In the genomic region with DNA sequence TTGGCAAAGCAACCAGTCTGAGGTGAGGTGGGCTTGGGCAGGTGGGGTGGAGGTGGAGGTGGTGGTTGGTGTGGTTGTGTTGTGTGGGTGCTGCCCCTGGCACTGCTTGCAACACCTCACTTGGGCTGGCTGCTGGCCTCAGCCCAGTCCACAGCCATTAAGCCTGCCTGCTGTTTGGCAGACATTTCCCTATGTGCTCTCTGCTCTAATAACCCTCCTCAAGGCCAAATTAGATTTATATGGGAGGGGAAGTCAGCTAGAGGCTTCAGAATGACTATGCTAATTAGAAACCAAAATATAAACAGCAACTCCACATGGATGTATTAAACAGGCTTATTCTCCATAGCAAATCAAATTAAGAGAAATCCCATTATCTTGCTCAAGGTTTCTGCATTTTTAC, we compare ENCODE assay signal across 16 mouse cellular contexts.
DNase-seq lines count a peak whose midpoint lies in the region; ATAC-seq lines count a peak whose summit lies in the region.
"Had no signal": no experiment of that assay in that cellular context is flagged by ENCODE, and none has a peak within 500 bp of the region (broad histone marks: within the 10 kb centered on the region; RNA-seq: fewer than 3 reads in every experiment).

No protein-coding gene starts in this region.

- H3K27ac ChIP-seq in forebrain, embryonic 14.5 days (ENCODE audit: low read depth, low read length) = no peak overlapping the region
- no peak overlapping the region for H3K27ac ChIP-seq in forebrain, embryonic 12.5 days
- no peak overlapping the region for H3K27ac ChIP-seq in limb, embryonic 15.5 days
- no peak overlapping the region for H3K27ac ChIP-seq in limb, embryonic 10.5 days
- H3K27ac ChIP-seq in neural tube, embryonic 14.5 days (ENCODE audit: low read depth, low read length) = no peak overlapping the region
- H3K27ac ChIP-seq: heart, embryonic 13.5 days; stomach, postnatal 0 days had no signal

- H3K9me3 ChIP-seq in forebrain, embryonic 14.5 days (replicated peaks; ENCODE audit: control insufficient read depth, low read length) = no peaks in the 10 kb centered on the region
- no peaks in the 10 kb centered on the region for H3K9me3 ChIP-seq in forebrain, embryonic 12.5 days
- H3K9me3 ChIP-seq in limb, embryonic 15.5 days = no peaks in the 10 kb centered on the region
- H3K9me3 ChIP-seq in limb, embryonic 10.5 days (replicated peaks) = no peaks in the 10 kb centered on the region
- no peaks in the 10 kb centered on the region for H3K9me3 ChIP-seq in neural tube, embryonic 14.5 days (ENCODE audit: control insufficient read depth, low read length)
- H3K9me3 ChIP-seq: heart, embryonic 13.5 days had no signal

- no peak overlapping the region for H3K4me3 ChIP-seq in forebrain, embryonic 14.5 days (ENCODE audit: low read depth, low read length)
- no peak overlapping the region for H3K4me3 ChIP-seq in forebrain, embryonic 12.5 days (replicated peaks)
- no peak overlapping the region for H3K4me3 ChIP-seq in limb, embryonic 15.5 days
- no peak overlapping the region for H3K4me3 ChIP-seq in limb, embryonic 10.5 days
- no peak overlapping the region for H3K4me3 ChIP-seq in neural tube, embryonic 14.5 days (ENCODE audit: low read depth, low read length)
- H3K4me3 ChIP-seq: heart, embryonic 13.5 days had no signal

- intact Hi-C loops in heart, postnatal 10 days (cut with DNase I) = no loop called here

- DNase-seq in forebrain, embryonic 14.5 days (ENCODE audit: low spot score) = peak; percentile 12
- no peak for DNase-seq in limb, embryonic 10.5 days (ENCODE audit: low spot score)
- peak; percentile 7 for DNase-seq in fat pad, adult 2 months (ENCODE audit: extremely low read depth, low read depth, low spot score)
- DNase-seq in heart, postnatal 10 days = no peak
- DNase-seq: B cell, adult 2 months; cerebellum, postnatal 25 days; gastrocnemius, postnatal 36 days; kidney, adult 8-10 months; lung, postnatal 14 days; right cerebral cortex, adult 18-20 months; thymus, postnatal 25 days had no signal

- no peak overlapping the region for H3K9ac ChIP-seq in forebrain, embryonic 14.5 days (ENCODE audit: low read length)
- no peak overlapping the region for H3K9ac ChIP-seq in forebrain, embryonic 12.5 days
- H3K9ac ChIP-seq in limb, embryonic 15.5 days = no peak overlapping the region
- H3K9ac ChIP-seq in neural tube, embryonic 14.5 days (replicated peaks; ENCODE audit: low read depth, low read length) = no peak overlapping the region
- H3K9ac ChIP-seq: heart, embryonic 13.5 days had no signal

- ATAC-seq in forebrain, embryonic 14.5 days = no peak
- no peak for ATAC-seq in forebrain, embryonic 12.5 days (ENCODE audit: low FRiP score)
- 0 out of 2 replicates have a peak, but pooled peaks have one; percentile 40 for ATAC-seq in limb, embryonic 15.5 days (ENCODE audit: insufficient number of reproducible peaks, low FRiP score, low TSS enrichment, low read depth)
- peak; percentile 90 for ATAC-seq in neural tube, embryonic 14.5 days (ENCODE audit: low read depth)

- H3K4me2 ChIP-seq in forebrain, embryonic 14.5 days (ENCODE audit: low read length) = no peak overlapping the region
- no peak overlapping the region for H3K4me2 ChIP-seq in forebrain, embryonic 12.5 days
- no peak overlapping the region for H3K4me2 ChIP-seq in limb, embryonic 15.5 days
- no peak overlapping the region for H3K4me2 ChIP-seq in neural tube, embryonic 14.5 days (ENCODE audit: low read depth, low read length)
- H3K4me2 ChIP-seq: heart, embryonic 13.5 days had no signal

- no peaks in the 10 kb centered on the region for H3K4me1 ChIP-seq in forebrain, embryonic 14.5 days (ENCODE audit: control insufficient read depth, insufficient read depth, low read length)
- no peaks in the 10 kb centered on the region for H3K4me1 ChIP-seq in forebrain, embryonic 12.5 days
- no peaks in the 10 kb centered on the region for H3K4me1 ChIP-seq in limb, embryonic 15.5 days
- H3K4me1 ChIP-seq in limb, embryonic 10.5 days = no peaks in the 10 kb centered on the region
- H3K4me1 ChIP-seq in neural tube, embryonic 14.5 days (ENCODE audit: control insufficient read depth, insufficient read depth, low read length) = 0 out of 2 replicates have a peak, but pooled peaks cover 4% of the 10 kb centered on the region

- H3K36me3 ChIP-seq in forebrain, embryonic 14.5 days (ENCODE audit: control insufficient read depth, insufficient read depth, low read length) = no peaks in the 10 kb centered on the region
- no peaks in the 10 kb centered on the region for H3K36me3 ChIP-seq in forebrain, embryonic 12.5 days (replicated peaks)
- H3K36me3 ChIP-seq in limb, embryonic 15.5 days = no peaks in the 10 kb centered on the region
- no peaks in the 10 kb centered on the region for H3K36me3 ChIP-seq in limb, embryonic 10.5 days
- H3K36me3 ChIP-seq in neural tube, embryonic 14.5 days (ENCODE audit: control insufficient read depth, insufficient read depth, low read length) = no peaks in the 10 kb centered on the region
- H3K36me3 ChIP-seq: heart, embryonic 13.5 days had no signal

- no peaks in the 10 kb centered on the region for H3K27me3 ChIP-seq in forebrain, embryonic 14.5 days (replicated peaks; ENCODE audit: control insufficient read depth, insufficient read depth, low read length)
- no peaks in the 10 kb centered on the region for H3K27me3 ChIP-seq in forebrain, embryonic 12.5 days
- H3K27me3 ChIP-seq in limb, embryonic 15.5 days = no peaks in the 10 kb centered on the region
- no peaks in the 10 kb centered on the region for H3K27me3 ChIP-seq in limb, embryonic 10.5 days (ENCODE audit: low read depth, poor library complexity, severe bottlenecking)
- no peaks in the 10 kb centered on the region for H3K27me3 ChIP-seq in neural tube, embryonic 14.5 days (ENCODE audit: control insufficient read depth, insufficient read depth, low read length)
- H3K27me3 ChIP-seq: heart, embryonic 13.5 days had no signal

Comparison
In these comparisons a context has a peak if more than half of its experiments do, and no peak if none do; other contexts are left out.
1. ATAC-seq: peak in limb, embryonic 15.5 days (single experiment) and neural tube, embryonic 14.5 days (single experiment); none in forebrain, embryonic 14.5 days (single experiment) and forebrain, embryonic 12.5 days (single experiment).
2. DNase-seq: peak in forebrain, embryonic 14.5 days (single experiment) and fat pad, adult 2 months (single experiment); none in limb, embryonic 10.5 days (single experiment) and heart, postnatal 10 days (0 of 2).